Mouse (Mus musculus) hindbrain, embryonic 14.5 days (tissue): ENCODE data around the gene Mcu. TPM values are rescaled to one million over a fixed set of nuclear protein-coding genes. Genes with fewer than 3 reads are reported as not detected.

Experiments used
- ATAC-seq: fragments of 200-750 bp; cut with Nextera tagmentation; 2 replicates; pipeline ENCODE4 v1.8.0; 2017; ENCODE audit warnings: moderate number of reproducible peaks, mild to moderate bottlenecking, moderate TSS enrichment, moderate library complexity; ENCODE audit not compliant: low FRiP score
- DNase-seq: peaks from one replicate; pipeline ENCODE4 v3.0.0-alpha.2; 2015; ENCODE audit warnings: low spot score
- H3K27ac ChIP-seq: fragments of 300-500 bp; sonication (generic); 2 replicates; pipeline ENCODE4 v1.5.1; 2014; ENCODE audit warnings: mild to moderate bottlenecking, moderate library complexity
- H3K27me3 ChIP-seq: fragments of 300-500 bp; sonication (generic); 2 replicates; pipeline ENCODE4 v1.6.1; 2014; ENCODE audit warnings: mild to moderate bottlenecking, low read length, mixed read lengths; ENCODE audit not compliant: control insufficient read depth, insufficient read depth
- H3K36me3 ChIP-seq: fragments of 300-500 bp; sonication (generic); replicated peaks from 2 replicates; pipeline ENCODE4 v1.6.1; 2014; ENCODE audit not compliant: control insufficient read depth, insufficient read depth
- H3K4me1 ChIP-seq: fragments of 300-500 bp; sonication (generic); replicated peaks from 2 replicates; pipeline ENCODE4 v1.6.1; 2014; ENCODE audit warnings: antibody characterized with exemption, low read length, mixed read lengths; ENCODE audit not compliant: control insufficient read depth, insufficient read depth
- H3K4me2 ChIP-seq: fragments of 300-500 bp; sonication (generic); replicated peaks from 2 replicates; pipeline ENCODE4 v1.6.1; 2014; ENCODE audit warnings: mild to moderate bottlenecking, moderate library complexity
- H3K4me3 ChIP-seq: fragments of 300-500 bp; sonication (generic); replicated peaks from 2 replicates; pipeline ENCODE4 v1.5.1; 2014; ENCODE audit warnings: mild to moderate bottlenecking, low read length
- H3K9ac ChIP-seq: fragments of 300-500 bp; sonication (generic); 2 replicates; pipeline ENCODE4 v1.6.1; 2014
- H3K9me3 ChIP-seq: fragments of 300-500 bp; sonication (generic); 2 replicates; pipeline ENCODE4 v1.6.1; 2016; ENCODE audit warnings: low read length; ENCODE audit not compliant: control insufficient read depth
- WGBS: fragments of 180-500 bp; shearing (Covaris S2); extraction: QIAGEN DNeasy Blood & Tissue Kit; methylation state at CpG from one replicate; pipeline ENCODE4 v1.1.7; 2014; 5-methylcytosine and 5-hydroxymethylcytosine counted together
- polyA plus RNA-seq: library from polyadenylated mRNA; unstranded; fragments of >200 nt; fragmentation: Nextera tagmentation; extraction: Ambion mirVana; gene quantifications from 2 replicates; pipeline ENCODE4 v1.2.1, GENCODE M21; 2014

Mcu gene
- polyA plus RNA-seq, 1 experiment from 2014 or later = 33.0 TPM

GRCm38 (mm10) chr10:59593826-59594570 lies 22.5 kb downstream of the Mcu start:
- no peaks in the 10 kb centered on the region for H3K4me1 ChIP-seq
- 76% methylated on average over 13 of the region's 13 CpGs for WGBS
- DNase-seq (no peak), ATAC-seq (no peak)
- H3K27me3 ChIP-seq = no peaks in the 10 kb centered on the region
- no peak overlapping the region for H3K4me3 ChIP-seq
- H3K36me3 ChIP-seq = no peaks in the 10 kb centered on the region
- no peaks in the 10 kb centered on the region for H3K9me3 ChIP-seq
- no peak overlapping the region for H3K4me2 ChIP-seq
- H3K9ac ChIP-seq = no peak overlapping the region
- no peak overlapping the region for H3K27ac ChIP-seq

- Histone ChIP-seq H3K9ac (no peak overlapping the region), H3K4me3 (no peak overlapping the region), H3K4me1 (no peaks in the 10 kb centered on the region), H3K9me3 (no peaks in the 10 kb centered on the region), H3K27ac (no peak overlapping the region), H3K36me3 (no peaks in the 10 kb centered on the region), H3K27me3 (no peaks in the 10 kb centered on the region), H3K4me2 (no peak overlapping the region)
- no peak for DNase-seq
- no peak for ATAC-seq
- WGBS = 93% methylated on average over 9 of the region's 9 CpGs
Measured at GRCm38 (mm10) chr10:59590606-59591005, 25.9 kb downstream of the Mcu start.

GRCm38 (mm10) chr10:59589856-59590255 lies 26.6 kb downstream of the Mcu start:
- Histone ChIP-seq H3K9ac (no peak overlapping the region), H3K36me3 (no peaks in the 10 kb centered on the region), H3K4me2 (no peak overlapping the region), H3K27me3 (no peaks in the 10 kb centered on the region), H3K9me3 (no peaks in the 10 kb centered on the region), H3K4me1 (no peaks in the 10 kb centered on the region), H3K27ac (no peak overlapping the region), H3K4me3 (no peak overlapping the region)
- DNase-seq = no peak
- no peak for ATAC-seq
- WGBS = 95% methylated on average over 13 of the region's 13 CpGs

GRCm38 (mm10) chr10:59589420-59589819 lies 27.1 kb downstream of the Mcu start:
- DNase-seq (no peak), ATAC-seq (no peak)
- no peaks in the 10 kb centered on the region for H3K27me3 ChIP-seq
- H3K4me3 ChIP-seq = no peak overlapping the region
- H3K4me1 ChIP-seq = no peaks in the 10 kb centered on the region
- no peaks in the 10 kb centered on the region for H3K9me3 ChIP-seq
- H3K9ac ChIP-seq = no peak overlapping the region
- no peaks in the 10 kb centered on the region for H3K36me3 ChIP-seq
- H3K27ac ChIP-seq = no peak overlapping the region
- no peak overlapping the region for H3K4me2 ChIP-seq
- 96% methylated on average over 7 of the region's 7 CpGs for WGBS

GRCm38 (mm10) chr10:59588135-59588534 lies 28.4 kb downstream of the Mcu start:
- H3K4me2 ChIP-seq = no peak overlapping the region
- 89% methylated on average over 7 of the region's 7 CpGs for WGBS
- H3K9ac ChIP-seq = no peak overlapping the region
- H3K27ac ChIP-seq = no peak overlapping the region
- no peaks in the 10 kb centered on the region for H3K4me1 ChIP-seq
- DNase-seq (no peak), ATAC-seq (no peak)
- no peaks in the 10 kb centered on the region for H3K27me3 ChIP-seq
- H3K4me3 ChIP-seq = no peak overlapping the region
- H3K9me3 ChIP-seq = no peaks in the 10 kb centered on the region
- no peaks in the 10 kb centered on the region for H3K36me3 ChIP-seq

GRCm38 (mm10) chr10:59586821-59587220 lies 29.7 kb downstream of the Mcu start:
- Histone ChIP-seq H3K4me1 (no peaks in the 10 kb centered on the region), H3K27ac (no peak overlapping the region), H3K36me3 (no peaks in the 10 kb centered on the region), H3K9me3 (no peaks in the 10 kb centered on the region), H3K4me2 (no peak overlapping the region), H3K4me3 (no peak overlapping the region), H3K9ac (no peak overlapping the region), H3K27me3 (no peaks in the 10 kb centered on the region)
- DNase-seq (no peak), ATAC-seq (no peak)
- 94% methylated on average over 15 of the region's 15 CpGs for WGBS

- no peak for DNase-seq
- ATAC-seq = no peak
- Histone ChIP-seq H3K9me3 (no peaks in the 10 kb centered on the region), H3K4me3 (no peak overlapping the region), H3K27ac (no peak overlapping the region), H3K27me3 (no peaks in the 10 kb centered on the region), H3K9ac (no peak overlapping the region), H3K4me2 (no peak overlapping the region), H3K4me1 (no peaks in the 10 kb centered on the region), H3K36me3 (no peaks in the 10 kb centered on the region)
- 93% methylated on average over 5 of the region's 5 CpGs for WGBS
Measured at GRCm38 (mm10) chr10:59585621-59586020, 30.9 kb downstream of the Mcu start.

GRCm38 (mm10) chr10:59581826-59582543 lies 34.5 kb downstream of the Mcu start:
- ATAC-seq (no peak), DNase-seq (no peak)
- Histone ChIP-seq H3K4me3 (no peak overlapping the region), H3K4me1 (0 out of 2 replicates have a peak, but pooled peaks cover 7% of the 10 kb centered on the region), H3K36me3 (no peaks in the 10 kb centered on the region), H3K9me3 (no peaks in the 10 kb centered on the region), H3K27ac (no peak overlapping the region), H3K4me2 (no peak overlapping the region), H3K9ac (no peak overlapping the region), H3K27me3 (no peaks in the 10 kb centered on the region)
- WGBS = 44% methylated on average over 1 of the region's 1 CpGs

GRCm38 (mm10) chr10:59580593-59581149 lies 35.8 kb downstream of the Mcu start:
- Histone ChIP-seq H3K4me1 (0 out of 2 replicates have a peak, but pooled peaks cover 7% of the 10 kb centered on the region), H3K9me3 (no peaks in the 10 kb centered on the region), H3K27me3 (no peaks in the 10 kb centered on the region), H3K9ac (no peak overlapping the region), H3K4me3 (no peak overlapping the region), H3K36me3 (no peaks in the 10 kb centered on the region), H3K27ac (no peak overlapping the region), H3K4me2 (no peak overlapping the region)
- 91% methylated on average over 3 of the region's 3 CpGs for WGBS
- DNase-seq = no peak
- ATAC-seq = no peak
